Mouse (Mus musculus): ENCODE data around the gene Rph3a. TPM values are rescaled to one million over a fixed set of nuclear protein-coding genes. Genes with fewer than 3 reads are reported as not detected.

Rph3a gene
- not detected in 2 replicates for polyA plus RNA-seq (2012)

DNA sequence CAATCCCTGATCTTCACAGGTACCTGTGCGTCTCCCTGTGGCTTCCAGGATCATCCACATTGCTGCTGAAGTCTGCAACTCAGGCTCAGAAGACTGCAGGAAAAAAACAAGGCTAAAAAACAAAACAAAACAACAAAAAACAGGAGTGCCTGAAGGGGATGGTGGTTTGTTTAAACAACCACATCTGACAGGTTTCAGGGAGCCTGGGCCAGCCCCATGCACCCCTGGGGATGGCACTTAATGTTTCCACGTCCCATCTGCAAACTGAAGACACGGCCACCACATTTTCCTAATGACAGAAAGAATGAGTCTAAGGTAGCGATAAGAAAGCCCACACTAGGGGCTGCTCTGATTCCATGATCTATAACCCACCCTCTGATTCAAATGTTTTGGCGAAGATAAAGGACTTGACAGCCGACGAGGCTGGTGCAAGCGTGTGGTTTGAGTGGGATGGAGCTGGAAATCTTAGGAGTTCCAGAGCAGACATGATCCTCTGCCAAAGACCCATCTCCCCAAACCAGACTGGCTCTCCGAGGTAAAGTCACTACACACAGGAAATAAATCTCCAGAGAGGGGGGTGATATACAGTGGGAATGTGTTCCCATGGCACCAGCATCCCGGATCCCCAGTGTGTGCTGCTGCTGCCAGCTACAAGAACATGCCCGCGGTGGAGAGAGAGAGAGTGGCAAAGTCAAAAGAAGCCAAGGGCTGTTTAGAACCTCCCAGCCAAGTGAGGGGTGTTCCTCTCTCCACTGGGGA lies at the start of gene Rph3a:
Gene Rph3a, minus strand, starts transcription at position 282 of the 759 bp plus-strand sequence.
- no peaks in the 10 kb centered on the region for H3K4me1 ChIP-seq (ENCODE audit: control insufficient read depth)
- no peak within 1 kb of the TSS for H3K4me3 ChIP-seq (replicated peaks)
- H3K27me3 ChIP-seq (ENCODE audit: control insufficient read depth) = peaks cover 5% of the 10 kb centered on the region
- H3K9me3 ChIP-seq (ENCODE audit: control insufficient read depth, low read length) = no peaks in the 10 kb centered on the region
- H3K36me3 ChIP-seq (ENCODE audit: control insufficient read depth) = no peaks in the 10 kb centered on the region
- TF ChIP-seq GATA1 (IDR thresholded peaks at IDR 0.05; ENCODE audit: low read length) (no peak), TAL1 (IDR thresholded peaks at IDR 0.05; ENCODE audit: low read length) (no peak)

DNA sequence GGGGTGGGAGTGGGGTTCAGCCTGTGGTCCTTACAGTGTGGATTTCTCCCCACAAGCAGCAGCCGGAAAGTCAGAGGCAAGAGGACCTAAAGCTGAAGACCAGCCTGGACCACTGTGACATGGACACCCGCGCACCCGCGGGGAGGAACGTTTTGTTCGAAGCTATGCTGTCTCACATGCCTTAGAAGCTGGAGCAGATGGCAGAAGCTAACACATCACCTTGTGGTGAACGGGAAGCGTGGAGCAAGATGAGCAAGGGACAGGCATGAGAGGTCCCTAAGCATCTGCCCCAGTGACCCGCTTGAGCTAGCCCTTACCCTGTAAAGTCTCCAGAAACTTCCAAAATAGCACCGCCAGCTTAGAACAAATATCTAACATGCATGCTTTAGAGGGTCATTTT lies 48.4 kb upstream of the Rph3a start:
- H3K9me3 ChIP-seq (ENCODE audit: control insufficient read depth, low read length) = no peaks in the 10 kb centered on the region
- H3K36me3 ChIP-seq (ENCODE audit: control insufficient read depth) = no peaks in the 10 kb centered on the region
- no peaks in the 10 kb centered on the region for H3K27me3 ChIP-seq (ENCODE audit: control insufficient read depth)
- no peak overlapping the region for H3K4me3 ChIP-seq (replicated peaks)
- TF ChIP-seq GATA1 (IDR thresholded peaks at IDR 0.05; ENCODE audit: low read length) (no peak), TAL1 (IDR thresholded peaks at IDR 0.05; ENCODE audit: low read length) (no peak)
- H3K4me1 ChIP-seq (ENCODE audit: control insufficient read depth) = no peaks in the 10 kb centered on the region

GRCm38 (mm10) chr5:121053886-121054285 lies 44.0 kb upstream of the Rph3a start:
- TF ChIP-seq GATA1 (IDR thresholded peaks at IDR 0.05; ENCODE audit: low read length) = no peak
- no peak for TF ChIP-seq TAL1 (IDR thresholded peaks at IDR 0.05; ENCODE audit: low read length)
- Histone ChIP-seq H3K4me3 (replicated peaks) (no peak overlapping the region), H3K9me3 (ENCODE audit: control insufficient read depth, low read length) (no peaks in the 10 kb centered on the region), H3K27me3 (ENCODE audit: control insufficient read depth) (no peaks in the 10 kb centered on the region), H3K4me1 (ENCODE audit: control insufficient read depth) (no peaks in the 10 kb centered on the region), H3K36me3 (ENCODE audit: control insufficient read depth) (no peaks in the 10 kb centered on the region)

DNA sequence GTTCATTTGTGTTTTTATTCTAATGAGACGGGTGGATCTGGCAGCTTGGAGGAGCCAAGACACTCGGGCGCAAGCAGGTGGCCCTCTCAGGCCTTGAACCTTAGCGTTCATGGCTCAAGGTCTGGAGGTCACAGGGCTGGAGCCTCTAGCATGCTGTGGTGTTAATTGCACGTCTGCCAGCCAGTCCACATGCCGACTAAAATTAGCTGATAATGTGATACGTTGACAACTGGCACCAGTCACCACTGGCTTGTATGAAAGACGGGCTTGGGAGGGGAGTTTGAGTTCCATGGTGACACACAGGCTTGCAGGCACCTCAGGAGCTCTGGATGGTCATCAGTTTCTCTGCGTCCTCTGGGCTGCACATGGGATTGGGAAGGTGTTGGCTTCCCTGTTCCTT lies 31.9 kb upstream of the Rph3a start:
- TF ChIP-seq GATA1 (IDR thresholded peaks at IDR 0.05; ENCODE audit: low read length) = no peak
- no peak for TF ChIP-seq TAL1 (IDR thresholded peaks at IDR 0.05; ENCODE audit: low read length)
- Histone ChIP-seq H3K4me1 (ENCODE audit: control insufficient read depth) (no peaks in the 10 kb centered on the region), H3K27me3 (ENCODE audit: control insufficient read depth) (no peaks in the 10 kb centered on the region), H3K9me3 (ENCODE audit: control insufficient read depth, low read length) (no peaks in the 10 kb centered on the region), H3K4me3 (replicated peaks) (no peak overlapping the region), H3K36me3 (ENCODE audit: control insufficient read depth) (no peaks in the 10 kb centered on the region)

GRCm38 (mm10) chr5:121039465-121039864 lies 29.6 kb upstream of the Rph3a start:
- Histone ChIP-seq H3K4me3 (replicated peaks) (no peak overlapping the region), H3K36me3 (ENCODE audit: control insufficient read depth) (no peaks in the 10 kb centered on the region), H3K9me3 (ENCODE audit: control insufficient read depth, low read length) (peaks cover 4% of the 10 kb centered on the region; the same call in 1 of the 2 replicates), H3K27me3 (ENCODE audit: control insufficient read depth) (no peaks in the 10 kb centered on the region), H3K4me1 (ENCODE audit: control insufficient read depth) (no peaks in the 10 kb centered on the region)
- TF ChIP-seq TAL1 (IDR thresholded peaks at IDR 0.05; ENCODE audit: low read length) (no peak), GATA1 (IDR thresholded peaks at IDR 0.05; ENCODE audit: low read length) (no peak)

GRCm38 (mm10) chr5:121030161-121030560 lies 20.3 kb upstream of the Rph3a start:
- TF ChIP-seq GATA1 (IDR thresholded peaks at IDR 0.05; ENCODE audit: low read length) (no peak), TAL1 (IDR thresholded peaks at IDR 0.05; ENCODE audit: low read length) (no peak)
- no peak overlapping the region for H3K4me3 ChIP-seq (replicated peaks)
- no peaks in the 10 kb centered on the region for H3K36me3 ChIP-seq (ENCODE audit: control insufficient read depth)
- H3K27me3 ChIP-seq (ENCODE audit: control insufficient read depth) = no peaks in the 10 kb centered on the region
- H3K9me3 ChIP-seq (ENCODE audit: control insufficient read depth, low read length) = peaks cover 11% of the 10 kb centered on the region; the same call in 1 of the 2 replicates
- no peaks in the 10 kb centered on the region for H3K4me1 ChIP-seq (ENCODE audit: control insufficient read depth)

GRCm38 (mm10) chr5:121019505-121019904 lies 9.6 kb upstream of the Rph3a start:
- Histone ChIP-seq H3K36me3 (ENCODE audit: control insufficient read depth) (no peaks in the 10 kb centered on the region), H3K4me1 (ENCODE audit: control insufficient read depth) (no peaks in the 10 kb centered on the region), H3K27me3 (ENCODE audit: control insufficient read depth) (no peaks in the 10 kb centered on the region), H3K4me3 (replicated peaks) (no peak overlapping the region), H3K9me3 (ENCODE audit: control insufficient read depth, low read length) (no peaks in the 10 kb centered on the region; the same call in 1 of the 2 replicates)
- TF ChIP-seq GATA1 (IDR thresholded peaks at IDR 0.05; ENCODE audit: low read length) = no peak
- TF ChIP-seq TAL1 (IDR thresholded peaks at IDR 0.05; ENCODE audit: low read length) = no peak

DNA sequence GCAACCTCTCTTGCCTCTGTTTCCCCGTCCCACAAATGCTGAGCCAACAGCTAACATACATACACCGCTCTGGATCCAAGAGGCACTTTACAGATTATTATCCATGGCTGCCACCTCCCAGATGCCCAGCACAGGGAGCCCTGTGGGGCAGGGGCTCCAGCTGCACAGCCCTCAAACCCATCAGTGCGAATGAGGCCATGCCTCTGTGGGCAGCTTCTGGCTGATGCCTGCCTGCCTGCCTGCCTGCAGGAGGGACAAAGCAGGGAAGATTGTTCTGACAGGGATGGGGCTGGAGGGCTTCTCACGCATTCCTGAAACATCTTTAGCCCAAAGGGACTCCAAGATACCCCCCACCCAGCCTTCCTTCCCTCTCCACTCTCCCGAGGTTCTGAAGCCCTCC lies 7.8 kb upstream of the Rph3a start:
- TF ChIP-seq TAL1 (IDR thresholded peaks at IDR 0.05; ENCODE audit: low read length) = no peak
- no peak for TF ChIP-seq GATA1 (IDR thresholded peaks at IDR 0.05; ENCODE audit: low read length)
- no peaks in the 10 kb centered on the region for H3K36me3 ChIP-seq (ENCODE audit: control insufficient read depth)
- no peaks in the 10 kb centered on the region for H3K9me3 ChIP-seq (ENCODE audit: control insufficient read depth, low read length)
- no peaks in the 10 kb centered on the region for H3K27me3 ChIP-seq (ENCODE audit: control insufficient read depth)
- no peak overlapping the region for H3K4me3 ChIP-seq (replicated peaks)
- H3K4me1 ChIP-seq (ENCODE audit: control insufficient read depth) = no peaks in the 10 kb centered on the region

DNA sequence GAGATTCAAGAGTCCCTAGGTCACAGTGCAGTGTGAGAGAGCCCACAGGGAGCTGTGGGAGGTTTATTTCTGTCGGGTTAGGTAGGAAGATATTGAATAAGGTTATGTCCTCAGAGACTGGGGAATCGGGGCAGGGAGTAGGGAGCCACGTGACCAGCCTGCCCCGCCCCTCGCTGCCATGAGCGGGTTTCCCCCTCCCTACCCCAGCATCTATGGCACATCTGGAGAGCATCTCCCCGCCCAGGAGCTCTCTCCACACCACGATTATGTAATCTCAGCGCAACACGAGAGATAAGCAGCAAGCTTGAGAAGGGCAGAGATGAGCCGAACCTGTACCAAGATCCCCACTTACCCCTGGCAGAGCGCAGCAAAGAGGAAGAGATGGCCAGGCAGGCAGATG lies 6.5 kb upstream of the Rph3a start:
- no peak overlapping the region for H3K4me3 ChIP-seq (replicated peaks)
- no peaks in the 10 kb centered on the region for H3K27me3 ChIP-seq (ENCODE audit: control insufficient read depth)
- TF ChIP-seq TAL1 (IDR thresholded peaks at IDR 0.05; ENCODE audit: low read length) (no peak), GATA1 (IDR thresholded peaks at IDR 0.05; ENCODE audit: low read length) (no peak)
- no peaks in the 10 kb centered on the region for H3K4me1 ChIP-seq (ENCODE audit: control insufficient read depth)
- no peaks in the 10 kb centered on the region for H3K9me3 ChIP-seq (ENCODE audit: control insufficient read depth, low read length)
- H3K36me3 ChIP-seq (ENCODE audit: control insufficient read depth) = no peaks in the 10 kb centered on the region

Measured in erythroblast, embryonic 14.5 days (primary cell).